Mouse (Mus musculus) C2C12 (cell line): ENCODE data around the gene Cep57. TPM values are rescaled to one million over a fixed set of nuclear protein-coding genes. Genes with fewer than 3 reads are reported as not detected.
A peak's percentile ranks its signal among the peaks of the same experiment; 100 is the strongest.

Experiments used
- H3K27me3 ChIP-seq: one replicate; pipeline ENCODE4 v1.6.1; 2011; ENCODE audit not compliant: control insufficient read depth, insufficient read depth, insufficient read length
- H3K36me3 ChIP-seq: one replicate; pipeline ENCODE4 v1.6.1; 2011; ENCODE audit not compliant: control insufficient read depth, insufficient read depth
- H3K4me3 ChIP-seq: one replicate; pipeline ENCODE4 v1.5.1; 2011; ENCODE audit warnings: mild to moderate bottlenecking, control low read depth; ENCODE audit not compliant: poor library complexity, insufficient read depth, severe bottlenecking
- H3K79me2 ChIP-seq: one replicate; pipeline ENCODE4 v1.6.1; 2011; ENCODE audit not compliant: control insufficient read depth, insufficient read depth
- H3K79me3 ChIP-seq: one replicate; pipeline ENCODE4 v1.6.1; 2011; ENCODE audit warnings: low read depth, control low read depth
- H3ac ChIP-seq: one replicate; pipeline ENCODE3; 2011; ENCODE audit warnings: low read depth; ENCODE audit not compliant: control insufficient read depth, insufficient read length
- CEBPB ChIP-seq: IDR thresholded peaks from one replicate; pipeline ENCODE4 v1.6.1; 2011; ENCODE audit warnings: low read depth, mild to moderate bottlenecking, control low read depth, moderate library complexity
- CTCF ChIP-seq: IDR thresholded peaks from one replicate; pipeline ENCODE4 v1.5.1; 2011; ENCODE audit not compliant: control insufficient read depth, insufficient read depth, insufficient read length
- FOSL1 ChIP-seq: IDR thresholded peaks from one replicate; pipeline ENCODE4 v1.8.0; 2011; ENCODE audit warnings: mild to moderate bottlenecking, low read length; ENCODE audit not compliant: poor library complexity, insufficient read depth, severe bottlenecking
- MAX ChIP-seq: IDR thresholded peaks from one replicate; pipeline ENCODE4 v1.6.1; 2011; ENCODE audit warnings: mild to moderate bottlenecking, control low read depth
- MYOD1 ChIP-seq: IDR thresholded peaks from one replicate; pipeline ENCODE4 v1.6.1; 2011; ENCODE audit warnings: low read depth; ENCODE audit not compliant: control insufficient read depth, insufficient read length
- MYOG ChIP-seq: IDR thresholded peaks from one replicate; pipeline ENCODE4 v1.6.1; 2011; ENCODE audit not compliant: control insufficient read depth, insufficient read length; ENCODE audit errors: extremely low read depth
- USF1 ChIP-seq: IDR thresholded peaks from one replicate; pipeline ENCODE4 v1.6.1; 2011; ENCODE audit warnings: low read depth, mild to moderate bottlenecking, control low read depth, moderate library complexity
- polyA plus RNA-seq: library from polyadenylated mRNA; unstranded; fragments of >200 nt; fragmentation: generic; extraction: Trizol; gene quantifications from one replicate; pipeline ENCODE4 v1.2.1, GENCODE M21; 2012; ENCODE audit warnings: missing spikeins

The Cep57 gene
- polyA plus RNA-seq, 1 experiment = 8.6 TPM

DNA sequence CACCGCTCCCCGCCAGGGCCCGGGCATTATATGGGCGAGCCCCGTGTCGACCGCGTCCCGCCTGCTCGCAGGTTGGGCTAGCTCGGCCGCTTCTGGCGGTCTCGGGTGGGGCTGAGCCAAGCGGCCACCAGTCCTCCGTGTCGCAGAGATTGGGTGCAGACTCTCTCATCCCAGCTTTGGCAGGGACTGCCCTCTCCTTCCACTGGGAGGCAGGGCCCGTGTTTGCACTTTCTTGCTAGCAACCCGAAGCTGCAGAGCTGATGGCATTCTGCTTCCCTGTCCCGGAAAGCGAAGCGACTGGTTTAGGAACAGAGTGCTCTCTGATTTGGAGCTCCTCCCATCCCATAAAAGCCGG is 1.2 kb upstream of the Cep57 start:
- TF ChIP-seq MYOG = no peak
- no peak for TF ChIP-seq CEBPB
- TF ChIP-seq MYOD1 = no peak
- no peak for TF ChIP-seq USF1
- no peak for TF ChIP-seq FOSL1
- no peak for TF ChIP-seq CTCF
- TF ChIP-seq MAX = no peak
- Histone ChIP-seq H3K36me3 (peaks cover 50% of the 10 kb centered on the region), H3K27me3 (no peaks in the 10 kb centered on the region), H3K79me2 (peaks cover 73% of the 10 kb centered on the region), H3ac (peak overlapping the region; percentile 98), H3K79me3 (peaks cover 54% of the 10 kb centered on the region), H3K4me3 (peak overlapping the region; percentile 61)

GRCm38 (mm10) chr9:13827406-13828086 is 639 bp upstream of the Cep57 start, which contains the start of gene Fam76b:
Fam76b (plus strand) TSS chr9:13827716.
- Histone ChIP-seq H3ac (peak within 1 kb of the TSS; percentile 98), H3K79me2 (peaks cover 73% of the 10 kb centered on the region), H3K27me3 (no peaks in the 10 kb centered on the region), H3K4me3 (peak within 1 kb of the TSS; percentile 82), H3K79me3 (peaks cover 58% of the 10 kb centered on the region), H3K36me3 (peaks cover 49% of the 10 kb centered on the region)
- TF ChIP-seq USF1 (no peak), CTCF (no peak), CEBPB (no peak), MYOG (no peak), MAX (no peak), MYOD1 (no peak), FOSL1 (no peak)

DNA sequence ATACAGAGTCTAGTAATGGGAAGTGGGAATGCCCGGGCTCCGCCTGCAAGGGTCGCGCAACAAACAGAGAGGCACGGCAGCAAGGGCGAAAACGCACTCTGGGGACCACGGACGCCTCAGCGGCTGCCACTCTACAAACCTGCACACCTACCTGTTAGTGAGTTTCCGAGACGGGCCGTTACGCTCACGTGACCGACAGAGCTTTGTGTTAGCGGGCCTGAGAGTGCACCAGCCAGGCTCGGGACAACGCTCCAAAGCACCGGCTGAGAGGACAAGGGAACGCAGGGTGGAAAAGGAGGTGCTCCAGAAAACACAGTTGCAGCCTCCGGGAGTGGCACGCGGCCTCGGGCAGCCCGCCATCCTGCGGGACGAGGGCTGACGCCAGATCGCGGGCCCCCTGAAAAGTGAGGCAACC is 509 bp downstream of the Cep57 start:
- H3K4me3 ChIP-seq = peak overlapping the region; percentile 82
- peak overlapping the region; percentile 93 for H3ac ChIP-seq
- H3K79me3 ChIP-seq = peaks cover 65% of the 10 kb centered on the region
- TF ChIP-seq MAX (no peak), USF1 (peak; percentile 84)
- H3K79me2 ChIP-seq = peaks cover 73% of the 10 kb centered on the region
- H3K27me3 ChIP-seq = no peaks in the 10 kb centered on the region
- peaks cover 47% of the 10 kb centered on the region for H3K36me3 ChIP-seq

DNA sequence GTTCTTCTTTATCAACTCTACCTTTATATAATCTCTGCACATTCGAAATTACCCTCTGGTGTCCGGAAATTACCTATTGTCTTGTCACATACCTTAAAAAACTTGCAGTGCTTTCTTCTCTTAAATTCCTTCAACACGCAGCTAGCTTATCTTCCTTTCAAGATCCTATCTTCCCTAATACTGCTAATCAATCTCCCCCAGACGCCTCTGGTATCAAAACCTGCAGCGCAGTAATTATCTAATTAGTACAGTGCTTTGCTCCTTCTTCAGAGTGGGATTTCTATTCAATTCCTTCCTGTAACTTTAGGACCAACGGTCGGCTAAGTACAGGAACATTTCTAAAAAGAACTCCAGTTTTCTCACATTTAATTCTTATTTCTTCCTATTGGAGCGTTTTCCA is 1.0 kb downstream of the Cep57 start:
- Histone ChIP-seq H3ac (no peak overlapping the region), H3K79me3 (peaks cover 62% of the 10 kb centered on the region), H3K27me3 (no peaks in the 10 kb centered on the region), H3K36me3 (peaks cover 46% of the 10 kb centered on the region), H3K4me3 (peak overlapping the region; percentile 82), H3K79me2 (peaks cover 72% of the 10 kb centered on the region)
- TF ChIP-seq CTCF (no peak), CEBPB (no peak), FOSL1 (no peak), MAX (no peak), MYOD1 (no peak), USF1 (no peak), MYOG (no peak)

DNA sequence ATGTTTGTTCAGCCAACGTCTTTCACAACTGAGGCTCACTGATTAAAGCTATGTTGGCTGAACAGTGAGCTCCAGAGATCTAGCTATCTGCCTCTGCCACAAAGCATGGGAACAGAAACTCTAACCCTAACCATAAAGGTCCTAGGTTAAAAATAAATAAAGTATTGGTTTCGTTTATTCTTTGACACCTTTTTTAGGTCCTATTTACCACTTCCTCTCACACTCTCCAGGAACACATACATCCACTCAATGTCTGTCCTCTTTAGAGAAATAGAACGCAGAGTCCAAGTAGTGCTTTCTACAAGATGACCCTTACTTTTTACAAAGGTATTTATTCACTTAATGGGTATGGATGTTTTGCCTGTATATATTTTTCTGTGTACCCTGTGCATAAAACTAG is 6.1 kb downstream of the Cep57 start:
- TF ChIP-seq USF1 (no peak), CEBPB (no peak), MYOG (no peak), MYOD1 (no peak), FOSL1 (no peak), CTCF (no peak), MAX (no peak)
- peaks cover 43% of the 10 kb centered on the region for H3K79me3 ChIP-seq
- no peak overlapping the region for H3ac ChIP-seq
- no peaks in the 10 kb centered on the region for H3K27me3 ChIP-seq
- H3K79me2 ChIP-seq = peaks cover 53% of the 10 kb centered on the region
- no peak overlapping the region for H3K4me3 ChIP-seq
- peaks cover 83% of the 10 kb centered on the region for H3K36me3 ChIP-seq

GRCm38 (mm10) chr9:13818369-13818768 is 8.5 kb downstream of the Cep57 start:
- no peak for TF ChIP-seq MAX
- no peak for TF ChIP-seq MYOD1
- no peak for TF ChIP-seq MYOG
- TF ChIP-seq CTCF = no peak
- TF ChIP-seq USF1 = no peak
- TF ChIP-seq FOSL1 = no peak
- TF ChIP-seq CEBPB = no peak
- peaks cover 92% of the 10 kb centered on the region for H3K36me3 ChIP-seq
- H3K79me2 ChIP-seq = peaks cover 29% of the 10 kb centered on the region
- H3K27me3 ChIP-seq = no peaks in the 10 kb centered on the region
- peaks cover 21% of the 10 kb centered on the region for H3K79me3 ChIP-seq
- no peak overlapping the region for H3ac ChIP-seq
- no peak overlapping the region for H3K4me3 ChIP-seq
